Mouse (Mus musculus): ENCODE measurements around the gene Mrps25.

Mrps25 gene

DNA sequence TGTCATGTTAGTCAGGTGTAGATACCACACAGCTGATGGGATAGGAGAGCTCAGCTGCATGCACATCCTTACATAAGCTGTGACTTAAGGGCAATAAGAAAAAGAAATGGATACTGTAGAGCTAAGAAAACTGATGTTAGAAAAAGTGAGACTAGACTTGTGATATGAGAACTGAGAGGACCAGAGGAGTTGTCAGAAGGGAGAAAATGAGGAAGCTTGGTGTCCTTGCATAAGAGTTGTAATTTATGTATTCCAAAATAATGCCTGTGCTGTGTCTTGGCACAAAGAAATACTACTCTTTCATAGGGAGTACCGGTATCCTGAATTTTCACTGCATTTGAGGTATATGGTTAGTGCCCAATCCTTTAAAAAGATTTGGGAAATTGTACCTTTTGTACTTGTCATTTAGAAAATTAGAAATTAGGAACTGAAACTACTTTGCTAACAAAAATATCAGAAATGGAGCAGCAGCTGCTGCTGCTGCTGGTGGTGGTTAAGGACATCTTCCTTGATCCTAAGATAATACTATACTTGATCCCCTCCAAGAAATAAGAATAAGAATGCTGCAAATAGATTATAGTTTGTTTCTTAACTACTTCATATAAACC, 56.9 kb downstream of the Mrps25 start:
- DNase-seq (ENCODE audit: low spot score), result no peak

DNA sequence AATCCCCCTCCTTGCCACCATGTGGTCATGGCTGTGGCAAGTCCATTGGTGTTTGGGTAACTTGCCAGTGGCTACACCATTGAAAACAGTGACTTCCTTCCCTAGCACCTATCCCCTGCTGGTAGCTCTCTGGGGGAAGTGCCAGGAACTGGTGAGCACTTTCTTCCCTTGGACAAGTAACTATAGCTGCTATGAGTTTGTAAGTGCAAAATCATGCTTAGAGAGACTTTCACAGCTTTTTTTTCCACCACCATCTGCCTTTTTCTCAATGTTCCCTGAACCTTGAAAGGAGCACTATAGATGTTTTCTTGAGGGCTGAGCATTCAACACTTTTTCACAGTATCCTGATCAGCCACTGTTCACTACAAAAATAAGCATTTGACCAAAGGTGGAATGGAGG, 59.3 kb downstream of the Mrps25 start:
- no peak for DNase-seq (ENCODE audit: low spot score)
